Mouse (Mus musculus) ES-E14 (cell line): Measurements from ENCODE around the gene Mtor. TPM values are rescaled to one million over a fixed set of nuclear protein-coding genes. Genes with fewer than 3 reads are reported as not detected.

ENCODE experiments used
- DNase-seq: peaks from one replicate; pipeline ENCODE4 v3.0.0-alpha.2; 2013; ENCODE audit warnings: low read depth, low spot score
- H3K27ac ChIP-seq: 2 replicates; pipeline ENCODE4 v1.5.1; 2012; ENCODE audit warnings: low read depth, mild to moderate bottlenecking, low read length, moderate library complexity, mixed read lengths; ENCODE audit not compliant: poor library complexity, insufficient read depth, severe bottlenecking
- H3K36me3 ChIP-seq: 2 replicates; pipeline ENCODE4 v1.6.1; 2012; ENCODE audit warnings: mild to moderate bottlenecking, low read length, moderate library complexity, mixed read lengths; ENCODE audit not compliant: control insufficient read depth, poor library complexity, insufficient read depth, severe bottlenecking
- H3K4me1 ChIP-seq, 2 experiments: fragments of 150-350 bp in 1 of 2; sonication (generic) in 1 of 2; 2 replicates each; pipeline ENCODE4 v1.6.1; 2012; ENCODE audit warnings: low read length in 2 of 2, mild to moderate bottlenecking in 1 of 2, mixed read lengths in 1 of 2; ENCODE audit not compliant: control insufficient read depth in 2 of 2, insufficient read depth in 2 of 2, poor library complexity in 1 of 2
- H3K4me3 ChIP-seq, 2 experiments: fragments of 150-350 bp in 1 of 2; sonication (generic) in 1 of 2; 2 replicates each; pipeline ENCODE4 v1.5.1; 2012; ENCODE audit warnings: low read length in 2 of 2, low read depth in 1 of 2, mild to moderate bottlenecking in 1 of 2, mixed read lengths in 1 of 2; ENCODE audit not compliant: insufficient read depth in 1 of 2, poor library complexity in 1 of 2, severe bottlenecking in 1 of 2
- H3K9ac ChIP-seq: 2 replicates; pipeline ENCODE4 v1.6.1; 2012; ENCODE audit warnings: low read depth, mild to moderate bottlenecking, low read length, mixed read lengths; ENCODE audit not compliant: poor library complexity, insufficient read depth, severe bottlenecking
- H3K9me3 ChIP-seq: fragments of 150-350 bp; sonication (generic); 2 replicates; pipeline ENCODE4 v1.6.1; 2012; ENCODE audit warnings: low read depth, mild to moderate bottlenecking, low read length; ENCODE audit not compliant: control insufficient read depth, insufficient read depth
- CHD2 ChIP-seq: IDR thresholded peaks from 2 replicates; pipeline ENCODE4 v1.6.1; 2014; ENCODE audit warnings: mild to moderate bottlenecking, low read depth, low read length, inconsistent platforms
- HCFC1 ChIP-seq: IDR thresholded peaks from 2 replicates; pipeline ENCODE4 v1.6.1; 2012; ENCODE audit warnings: low read length, inconsistent platforms, borderline replicate concordance; ENCODE audit not compliant: insufficient read depth
- MAFK ChIP-seq: IDR thresholded peaks from 2 replicates; pipeline ENCODE4 v1.6.1; 2014; ENCODE audit warnings: mild to moderate bottlenecking, low read depth, low read length, inconsistent platforms; ENCODE audit not compliant: insufficient read depth
- ZC3H11A ChIP-seq: IDR thresholded peaks from 2 replicates; pipeline ENCODE4 v1.6.1; 2012; ENCODE audit warnings: low read depth, mild to moderate bottlenecking, inconsistent platforms, low read length, borderline replicate concordance
- ZNF384 ChIP-seq: IDR thresholded peaks from 2 replicates; pipeline ENCODE4 v1.6.1; 2012; ENCODE audit warnings: low read depth, low read length, inconsistent platforms
- in situ Hi-C, 2 experiments: fragments of 600-800 bp; cut with MboI; formaldehyde crosslinking; loops; one replicate each; pipeline ENCODE4 v1.15.1; 2025; ENCODE audit warnings: low sequenced_read_pairs in 2 of 2, inconsistent platforms in 1 of 2; ENCODE audit not compliant: unreplicated experiment in 2 of 2
- total RNA-seq: library from RNA; depleted of rRNA; stranded (reverse); fragments of 300-350 nt; gene quantifications from 2 replicates; pipeline ENCODE4 v1.2.3, GENCODE M21; 2012

The Mtor gene
- total RNA-seq, 1 experiment, result 37.6 TPM

DNA sequence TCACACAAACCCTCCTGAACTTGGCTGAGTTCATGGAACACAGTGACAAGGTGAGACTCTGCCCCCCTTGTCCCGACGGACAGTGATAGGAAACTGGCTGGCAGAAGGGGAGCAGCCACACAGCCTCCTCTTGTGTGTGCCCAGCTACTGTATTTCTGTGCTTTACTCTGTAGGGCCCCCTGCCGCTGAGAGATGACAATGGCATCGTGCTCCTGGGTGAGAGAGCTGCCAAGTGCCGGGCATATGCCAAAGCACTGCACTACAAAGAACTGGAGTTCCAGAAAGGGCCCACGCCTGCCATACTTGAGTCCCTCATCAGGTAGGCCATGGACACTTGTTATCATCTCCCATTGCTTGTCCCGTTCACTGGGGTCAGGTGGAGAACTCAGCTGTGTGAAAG is 43.0 kb downstream of the Mtor start:
- Histone ChIP-seq H3K4me3 (no peak overlapping the region), H3K9ac (no peak overlapping the region), H3K9me3 (no peaks in the 10 kb centered on the region), H3K4me1 (peaks cover 0 to 14% of the 10 kb centered on the region in 2 experiments; a peak in 2 of 4 replicates), H3K27ac (no peak overlapping the region), H3K36me3 (peaks cover 35% of the 10 kb centered on the region)
- in situ Hi-C loops, result no loop called here
- TF ChIP-seq MAFK, result no peak
- no peak for TF ChIP-seq CHD2
- TF ChIP-seq HCFC1, result no peak
- no peak for TF ChIP-seq ZC3H11A
- no peak for TF ChIP-seq ZNF384
- DNase-seq, result no peak

DNA sequence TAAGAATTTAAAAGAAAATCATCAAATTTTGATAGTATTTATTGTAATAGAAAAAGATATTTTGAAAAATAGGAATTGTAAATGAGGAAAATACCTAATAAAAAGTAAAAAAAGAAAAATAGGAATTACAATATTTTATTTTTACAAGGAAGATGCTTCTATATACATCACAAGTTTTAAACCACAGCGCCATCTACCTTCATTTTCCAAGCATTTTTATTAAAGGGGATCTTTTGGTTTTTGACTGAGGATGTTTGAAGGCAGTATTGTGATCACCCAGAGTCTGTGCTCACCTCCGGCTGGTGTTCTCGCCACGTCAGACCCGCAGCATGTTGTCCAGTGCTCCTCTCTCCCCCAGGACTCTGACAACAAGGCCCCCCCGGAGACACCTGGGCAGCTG is 46.7 kb downstream of the Mtor start:
- DNase-seq, result no peak
- Histone ChIP-seq H3K4me3 (no peak overlapping the region), H3K4me1 (peaks cover 0 to 7% of the 10 kb centered on the region in 2 experiments; a peak in 1 of 4 replicates), H3K27ac (no peak overlapping the region), H3K9me3 (no peaks in the 10 kb centered on the region), H3K9ac (no peak overlapping the region), H3K36me3 (peaks cover 28% of the 10 kb centered on the region)
- in situ Hi-C loops, result no loop called here
- TF ChIP-seq ZC3H11A (no peak), ZNF384 (no peak)

DNA sequence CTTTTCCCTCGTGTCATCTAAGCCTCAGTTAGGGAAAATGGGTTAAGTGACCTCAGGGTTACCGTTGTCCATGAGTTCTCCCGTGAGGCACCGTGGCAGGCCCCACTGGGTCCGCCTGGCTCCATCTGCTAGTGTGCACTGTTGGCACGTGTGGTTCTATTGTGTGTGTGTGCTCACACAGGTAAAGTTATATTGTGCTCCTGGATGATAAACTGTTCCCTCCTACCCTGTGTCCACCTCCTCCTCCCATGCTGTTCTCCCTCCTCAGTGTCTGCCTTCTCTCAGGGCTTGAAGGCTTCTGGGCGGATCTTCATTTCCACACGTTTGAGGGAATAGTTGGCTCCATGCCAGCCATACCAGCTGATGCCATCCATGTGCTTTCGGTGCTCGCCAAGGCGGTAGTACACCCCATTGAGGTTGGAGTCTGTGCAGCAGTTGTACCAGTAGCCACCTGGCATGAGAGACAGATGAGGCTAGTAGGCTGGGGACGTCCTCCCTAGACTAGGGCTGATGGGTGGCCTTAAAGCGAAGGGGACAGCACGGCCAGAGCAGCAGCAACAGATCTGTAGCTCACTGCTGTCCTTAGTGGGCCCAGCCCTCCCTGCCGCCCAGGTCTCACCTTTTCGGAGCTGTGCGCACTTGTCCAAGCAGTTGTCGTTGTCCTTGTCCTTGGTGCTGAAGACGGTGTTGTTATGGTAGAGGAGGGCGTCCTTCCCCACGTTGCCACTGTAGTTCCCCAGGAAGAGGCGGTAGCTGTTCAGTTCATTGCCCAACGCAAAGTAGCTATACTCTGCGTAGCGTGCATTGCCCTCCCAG is 47.7 kb downstream of the Mtor start:
- Histone ChIP-seq H3K36me3 (peaks cover 27% of the 10 kb centered on the region), H3K4me3 (no peak overlapping the region), H3K9me3 (no peaks in the 10 kb centered on the region), H3K4me1 (peaks cover 0 to 7% of the 10 kb centered on the region in 2 experiments; a peak in 1 of 4 replicates), H3K27ac (no peak overlapping the region), H3K9ac (no peak overlapping the region)
- DNase-seq, result peak; percentile 40
- TF ChIP-seq HCFC1 (no peak), MAFK (no peak), ZNF384 (no peak), ZC3H11A (no peak), CHD2 (no peak)
- in situ Hi-C loops, result no loop called here

DNA sequence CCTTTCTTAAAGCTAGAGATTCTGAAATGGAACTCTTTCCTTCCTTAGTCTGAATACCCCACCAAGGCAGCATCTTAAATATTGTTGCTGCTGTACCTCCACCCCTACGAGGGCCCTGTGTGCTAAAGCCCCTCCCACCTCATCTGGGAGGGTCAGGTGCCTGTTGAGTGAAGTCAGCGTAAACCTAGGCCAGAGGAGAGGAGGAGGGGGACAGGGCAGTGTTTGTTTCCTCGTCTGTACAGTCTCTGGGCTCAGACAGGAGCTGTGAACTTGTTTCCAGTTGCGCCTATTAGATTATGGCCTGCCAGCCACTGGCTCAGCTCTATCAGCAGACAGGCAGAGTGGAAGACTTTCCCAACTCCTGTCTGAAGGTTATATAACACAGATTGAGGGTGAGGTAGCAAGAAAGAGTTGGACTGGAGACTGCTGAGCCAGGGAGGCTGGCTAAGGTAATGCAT is 52.0 kb downstream of the Mtor start, which contains the start of gene Angptl7:
Angptl7 (minus strand) TSS at position 51 of the 458 bp plus-strand sequence.
- no peak within 1 kb of the TSS for H3K27ac ChIP-seq
- H3K9ac ChIP-seq, result no peak within 1 kb of the TSS
- peaks cover 17% of the 10 kb centered on the region; the same call in 1 of the 2 replicates for H3K36me3 ChIP-seq
- no peaks in the 10 kb centered on the region for H3K9me3 ChIP-seq
- DNase-seq, result no peak
- H3K4me3 ChIP-seq, result no peak within 1 kb of the TSS
- in situ Hi-C loops, result no loop called here
- TF ChIP-seq ZNF384 (no peak), MAFK (no peak), HCFC1 (no peak), ZC3H11A (no peak), CHD2 (no peak)
- H3K4me1 ChIP-seq, result 0 out of 4 replicates have a peak, but pooled peaks cover 0 to 3% of the 10 kb centered on the region in 2 experiments
